Mouse (Mus musculus) heart, postnatal 36 days (tissue): ENCODE measurements at regions not wholly inside any gene's neighbourhood (a gene's known extent, or its start where the extent isn't known, plus 50 kb on each side); places are given as distances from the start of the nearest gene placed in this dataset.
A peak's percentile ranks its signal among the peaks of the same experiment; 100 is the strongest.

Source experiments
- DNase-seq, 2 experiments: peaks; one replicate each; pipeline ENCODE4 v3.0.0; 2021 to 2022
- intact Hi-C: fragments of 180-260 bp; cut with DNase I; formaldehyde crosslinking; loops from one replicate; pipeline ENCODE4 v1.15.1; 2025

GRCm38 (mm10) chr7:124836531-124836930, 607.9 kb upstream of the Kdm8 start:
- intact Hi-C loops: no loop called here

GRCm38 (mm10) chr7:124855056-124855455, 589.4 kb upstream of the Kdm8 start:
- DNase-seq: no peak
- intact Hi-C loops: no loop called here

More at GRCm38 (mm10) chr7:124836531-124836930, 607.9 kb upstream of the Kdm8 start:
- DNase-seq: no peak

GRCm38 (mm10) chr7:124857106-124857505, 587.4 kb upstream of the Kdm8 start:
- DNase-seq: no peak
- intact Hi-C loops: no loop called here

- intact Hi-C loops: no loop called here
- no peak for DNase-seq
Measured at GRCm38 (mm10) chr7:124861397-124861796, 583.1 kb upstream of the Kdm8 start.

- peak; percentile 25 to 40 for DNase-seq
- intact Hi-C loops: no loop called here
Measured at GRCm38 (mm10) chr7:124868133-124868603, 576.3 kb upstream of the Kdm8 start.

GRCm38 (mm10) chr7:124868621-124869020, 575.9 kb upstream of the Kdm8 start:
- no peak for DNase-seq
- intact Hi-C loops: no loop called here

GRCm38 (mm10) chr7:124880771-124881170, 563.7 kb upstream of the Kdm8 start:
- no peak for DNase-seq
- intact Hi-C loops: no loop called here

GRCm38 (mm10) chr7:124907233-124907632, 537.2 kb upstream of the Kdm8 start:
- no peak for DNase-seq
- intact Hi-C loops: no loop called here

- intact Hi-C loops: no loop called here
- no peak for DNase-seq
Measured at GRCm38 (mm10) chr7:124907662-124908296, 536.7 kb upstream of the Kdm8 start.

GRCm38 (mm10) chr7:124914061-124914460, 530.4 kb upstream of the Kdm8 start:
- intact Hi-C loops: no loop called here
- DNase-seq: no peak

- intact Hi-C loops: no loop called here
- DNase-seq: no peak
Measured at GRCm38 (mm10) chr7:124914479-124914878, 530.0 kb upstream of the Kdm8 start.

GRCm38 (mm10) chr7:124914972-124915371, 529.5 kb upstream of the Kdm8 start:
- intact Hi-C loops: no loop called here

GRCm38 (mm10) chr7:124915637-124916036, 528.8 kb upstream of the Kdm8 start:
- DNase-seq: no peak
- intact Hi-C loops: no loop called here

More at GRCm38 (mm10) chr7:124914972-124915371, 529.5 kb upstream of the Kdm8 start:
- no peak for DNase-seq

GRCm38 (mm10) chr7:124917606-124918120, 526.8 kb upstream of the Kdm8 start:
- intact Hi-C loops: no loop called here
- no peak for DNase-seq

GRCm38 (mm10) chr7:124922806-124923205, 521.7 kb upstream of the Kdm8 start:
- intact Hi-C loops: no loop called here

GRCm38 (mm10) chr7:124933573-124933972, 510.9 kb upstream of the Kdm8 start:
- DNase-seq: no peak
- intact Hi-C loops: no loop called here

More at GRCm38 (mm10) chr7:124922806-124923205, 521.7 kb upstream of the Kdm8 start:
- no peak for DNase-seq

- intact Hi-C loops: no loop called here
- no peak for DNase-seq
Measured at GRCm38 (mm10) chr7:124939357-124939756, 505.1 kb upstream of the Kdm8 start.

GRCm38 (mm10) chr7:124941527-124941926, 502.9 kb upstream of the Kdm8 start:
- DNase-seq: no peak
- intact Hi-C loops: no loop called here

- intact Hi-C loops: no loop called here
- no peak for DNase-seq
Measured at GRCm38 (mm10) chr7:124946424-124946823, 498.1 kb upstream of the Kdm8 start.

GRCm38 (mm10) chr7:124957329-124957728, 487.1 kb upstream of the Kdm8 start:
- DNase-seq: no peak
- intact Hi-C loops: no loop called here

- intact Hi-C loops: no loop called here
- no peak for DNase-seq
Measured at GRCm38 (mm10) chr7:124974870-124975488, 469.5 kb upstream of the Kdm8 start.

GRCm38 (mm10) chr7:124989456-124989855, 455.0 kb upstream of the Kdm8 start:
- intact Hi-C loops: no loop called here

More at GRCm38 (mm10) chr7:124989456-124989855, 455.0 kb upstream of the Kdm8 start:
- no peak for DNase-seq
